In genomic region chr7:135809751-135810379, GRCm38 (mm10) we compare ENCODE assay signal across 14 mouse cellular contexts.
DNase-seq lines count a peak whose midpoint lies in the region; ATAC-seq and TF ChIP-seq lines count a peak whose summit lies in the region.
"Had no signal": no experiment of that assay in that cellular context is flagged by ENCODE, and none has a peak within 500 bp of the region (broad histone marks: within the 10 kb centered on the region; RNA-seq: fewer than 3 reads in every experiment).

No protein-coding gene starts in this region.

- H3K9me3 ChIP-seq in hindbrain, embryonic 10.5 days, result no peaks in the 10 kb centered on the region
- H3K9me3 ChIP-seq in hindbrain, embryonic 11.5 days (ENCODE audit: control insufficient read depth, low read length), result no peaks in the 10 kb centered on the region
- no peaks in the 10 kb centered on the region for H3K9me3 ChIP-seq in hindbrain, embryonic 15.5 days
- H3K9me3 ChIP-seq: limb, embryonic 10.5 days had no signal

- H3K4me1 ChIP-seq in hindbrain, embryonic 10.5 days (replicated peaks), result peaks cover 25% of the 10 kb centered on the region
- H3K4me1 ChIP-seq in hindbrain, embryonic 11.5 days (replicated peaks; ENCODE audit: control insufficient read depth, insufficient read depth, low read length), result no peaks in the 10 kb centered on the region
- H3K4me1 ChIP-seq in bone marrow, adult 2 months (ENCODE audit: control insufficient read depth, insufficient read depth, low read length), result peaks cover 5% of the 10 kb centered on the region
- peaks cover 22% of the 10 kb centered on the region for H3K4me1 ChIP-seq in hindbrain, embryonic 15.5 days (replicated peaks)

- ATAC-seq in hindbrain, embryonic 11.5 days (ENCODE audit: low FRiP score), result no peak
- ATAC-seq in hindbrain, embryonic 15.5 days (ENCODE audit: low FRiP score, low read depth), result no peak
- ATAC-seq: Patski had no signal

- WGBS in hindbrain, embryonic 10.5 days, result 72% methylated on average over 12 of the region's 12 CpGs
- WGBS in hindbrain, embryonic 11.5 days, result 69% methylated on average over 12 of the region's 12 CpGs
- 3% methylated on average over 12 of the region's 12 CpGs for WGBS in bone marrow, adult 2 months
- 38% methylated on average over 12 of the region's 12 CpGs for WGBS in hindbrain, embryonic 15.5 days

- no peak for TF ChIP-seq POLR2A in bone marrow, adult 2 months (IDR thresholded peaks at IDR 0.05; ENCODE audit: borderline replicate concordance, control insufficient read depth, low read depth, low read length)

- no peak for TF ChIP-seq CTCF in bone marrow, adult 2 months (IDR thresholded peaks at IDR 0.05; ENCODE audit: control insufficient read depth, insufficient read depth, low read length)
- TF ChIP-seq CTCF in left cerebral cortex, adult 2 months (IDR thresholded peaks at IDR 0.05), result no peak

- no peaks in the 10 kb centered on the region for H3K36me3 ChIP-seq in hindbrain, embryonic 10.5 days
- H3K36me3 ChIP-seq in hindbrain, embryonic 11.5 days (ENCODE audit: control insufficient read depth, insufficient read depth, low read length), result no peaks in the 10 kb centered on the region
- no peaks in the 10 kb centered on the region for H3K36me3 ChIP-seq in hindbrain, embryonic 15.5 days
- H3K36me3 ChIP-seq: limb, embryonic 10.5 days had no signal

- peak overlapping the region; percentile 29; the same call in 1 of the 2 replicates for H3K27ac ChIP-seq in hindbrain, embryonic 10.5 days
- no peak overlapping the region for H3K27ac ChIP-seq in hindbrain, embryonic 11.5 days (ENCODE audit: low read depth, low read length)
- peak overlapping the region; percentile 40 for H3K27ac ChIP-seq in bone marrow, adult 2 months (ENCODE audit: control insufficient read depth, insufficient read depth, low read depth, low read length, poor library complexity)
- H3K27ac ChIP-seq in hindbrain, embryonic 15.5 days (replicated peaks), result peak overlapping the region; percentile 44
- no peak overlapping the region for H3K27ac ChIP-seq in left cerebral cortex, adult 2 months
- H3K27ac ChIP-seq: limb, embryonic 10.5 days had no signal

- no peak overlapping the region for H3K4me2 ChIP-seq in hindbrain, embryonic 11.5 days (replicated peaks; ENCODE audit: low read depth, low read length)
- peak overlapping the region; percentile 15; the same call in 1 of the 2 replicates for H3K4me2 ChIP-seq in hindbrain, embryonic 15.5 days

- no peak for DNase-seq in hindbrain, embryonic 10.5 days (ENCODE audit: low spot score)
- DNase-seq in hindbrain, embryonic 11.5 days (ENCODE audit: low spot score), result no peak
- DNase-seq in lung, postnatal 36 days, result peak; percentile 20
- DNase-seq in layer of hippocampus, adult 9-11 months, result no peak
- DNase-seq in left cerebral cortex, adult 2 months (ENCODE audit: extremely low spot score in 1 of 2, low spot score in 2 of 2), result no peak
- DNase-seq in left cerebral cortex, postnatal 25 days (ENCODE audit: low spot score in 2 of 2), result no peak
- DNase-seq: adrenal gland, postnatal 36 days; kidney, postnatal 10 days; thymus, postnatal 25 days had no signal

- H3K4me3 ChIP-seq in hindbrain, embryonic 10.5 days, result no peak overlapping the region
- H3K4me3 ChIP-seq in hindbrain, embryonic 11.5 days (ENCODE audit: low read depth, low read length), result no peak overlapping the region
- peak overlapping the region; percentile 6 for H3K4me3 ChIP-seq in bone marrow, adult 2 months (replicated peaks; ENCODE audit: control insufficient read depth, low read depth, low read length)
- H3K4me3 ChIP-seq in hindbrain, embryonic 15.5 days, result no peak overlapping the region
- H3K4me3 ChIP-seq in left cerebral cortex, adult 2 months, result no peak overlapping the region
- H3K4me3 ChIP-seq: limb, embryonic 10.5 days; myocyte had no signal

- intact Hi-C loops in left cerebral cortex, adult 2 months (cut with DNase I), result no loop called here
- intact Hi-C loops in left cerebral cortex, postnatal 25 days (cut with DNase I), result no loop called here

- no peak overlapping the region for H3K9ac ChIP-seq in hindbrain, embryonic 11.5 days (ENCODE audit: low read depth, low read length)
- no peak overlapping the region for H3K9ac ChIP-seq in hindbrain, embryonic 15.5 days

- no peaks in the 10 kb centered on the region for H3K27me3 ChIP-seq in hindbrain, embryonic 10.5 days (ENCODE audit: insufficient read depth, poor library complexity, severe bottlenecking)
- H3K27me3 ChIP-seq in hindbrain, embryonic 11.5 days (ENCODE audit: control insufficient read depth, insufficient read depth, low read length), result no peaks in the 10 kb centered on the region
- H3K27me3 ChIP-seq in hindbrain, embryonic 15.5 days, result no peaks in the 10 kb centered on the region
- H3K27me3 ChIP-seq: Patski had no signal

Comparison
In these comparisons a context has a peak if more than half of its experiments do, and no peak if none do; other contexts are left out.
1. H3K27ac ChIP-seq: peak in hindbrain, embryonic 10.5 days (single experiment), bone marrow, adult 2 months (single experiment) and hindbrain, embryonic 15.5 days (single experiment); none in hindbrain, embryonic 11.5 days (single experiment) and left cerebral cortex, adult 2 months (single experiment).